Mouse (Mus musculus) Muller cell, postnatal 12 days (primary cell): ENCODE results near the gene Coro7.

ENCODE experiments used
- DNase-seq: peaks from one replicate; pipeline ENCODE4 v3.0.0-alpha.2; 2015; ENCODE audit errors: inconsistent ontology term

Coro7 gene

GRCm38 (mm10) chr16:4615297-4615696 lies 64.3 kb downstream of the Coro7 start:
- DNase-seq: no peak

DNA sequence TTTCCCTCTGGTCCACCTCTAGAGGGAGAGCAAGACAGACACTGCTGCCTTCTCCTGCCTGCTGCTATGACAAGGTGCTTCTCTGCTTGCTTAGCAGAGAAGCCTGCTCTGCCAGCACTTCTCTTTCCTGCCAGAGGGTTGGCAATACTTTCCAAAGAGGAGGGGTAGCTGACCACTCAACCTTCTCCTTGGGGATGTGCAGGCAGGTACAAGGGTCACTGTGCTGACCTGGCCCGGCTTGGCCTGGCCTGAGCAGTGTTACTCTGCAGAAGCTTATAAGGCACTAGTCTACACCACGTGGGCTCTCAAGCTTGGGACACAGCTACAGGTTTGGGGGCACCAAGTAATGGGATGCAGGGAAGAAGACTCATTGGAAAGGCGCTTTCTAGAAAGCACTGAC lies 64.9 kb downstream of the Coro7 start:
- no peak for DNase-seq

DNA sequence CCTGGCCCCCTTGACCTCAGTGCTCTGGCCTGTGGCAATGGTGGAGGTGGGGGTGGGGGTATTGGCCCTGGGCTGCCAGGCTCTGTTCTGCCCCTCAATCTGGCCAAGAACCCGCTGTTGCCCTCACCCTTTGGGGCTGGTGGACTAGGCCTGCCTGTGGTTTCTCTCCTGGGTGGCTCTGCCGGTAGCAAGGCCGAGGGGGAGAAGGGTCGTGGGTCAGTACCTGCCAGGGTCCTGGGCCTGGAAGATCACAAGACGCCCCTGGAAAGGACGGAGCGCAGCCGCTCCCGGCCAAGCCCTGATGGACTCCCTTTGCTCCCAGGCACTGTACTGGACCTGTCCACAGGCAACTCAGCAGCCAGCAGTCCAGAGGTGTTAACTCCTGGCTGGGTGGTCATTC lies 65.8 kb downstream of the Coro7 start:
- no peak for DNase-seq

DNA sequence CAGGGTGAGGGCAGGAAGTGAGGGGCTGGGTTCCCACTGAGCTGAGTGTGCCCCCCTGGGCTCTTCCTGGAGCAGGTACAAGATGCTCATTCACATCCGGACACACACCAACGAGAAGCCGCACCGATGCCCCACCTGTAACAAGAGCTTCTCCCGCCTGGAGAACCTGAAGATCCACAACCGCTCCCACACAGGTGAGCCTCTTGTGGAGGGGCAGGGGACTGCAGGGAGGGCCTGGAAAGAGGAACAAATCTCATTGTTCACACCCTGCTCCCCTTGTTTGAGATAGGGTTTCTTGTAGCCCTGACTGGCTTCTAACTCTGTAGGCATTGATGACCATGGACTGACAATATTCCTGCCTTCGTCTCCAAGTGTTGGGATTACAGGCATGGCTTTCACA lies 67.9 kb downstream of the Coro7 start:
- no peak for DNase-seq

- DNase-seq: no peak
These were observed 68.4 kb downstream of the Coro7 start for GRCm38 (mm10) chr16:4611193-4611592.

DNA sequence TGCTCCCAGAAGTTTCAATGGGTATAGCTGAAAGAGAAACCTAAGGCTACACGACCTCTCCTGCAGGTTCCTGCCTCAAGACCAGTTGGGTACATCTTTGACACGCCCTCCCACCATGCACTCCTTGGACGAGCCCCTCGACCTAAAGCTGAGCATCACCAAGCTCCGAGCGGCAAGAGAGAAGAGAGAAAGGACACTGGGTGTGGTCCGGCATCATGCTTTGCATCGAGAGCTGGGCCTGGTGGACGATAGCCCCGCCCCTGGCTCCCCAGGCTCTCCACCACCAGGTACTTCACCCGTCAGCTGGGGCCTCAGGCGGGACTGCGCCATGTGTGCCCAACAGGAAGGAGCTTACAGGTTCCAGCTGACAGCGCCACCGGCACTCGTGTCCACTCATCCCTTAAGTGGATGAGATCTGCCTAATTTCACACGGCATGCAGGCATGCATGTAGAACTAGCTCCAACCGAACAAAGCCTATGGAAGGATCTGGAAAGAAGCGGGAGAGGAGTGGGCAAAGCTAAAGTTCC lies 71.0 kb downstream of the Coro7 start:
- no peak for DNase-seq

- DNase-seq: peak; percentile 77
These were observed 71.6 kb downstream of the Coro7 start for GRCm38 (mm10) chr16:4607818-4608531.

GRCm38 (mm10) chr16:4606431-4607084 lies 73.0 kb downstream of the Coro7 start:
- no peak for DNase-seq

- no peak for DNase-seq
These were observed 74.0 kb downstream of the Coro7 start for GRCm38 (mm10) chr16:4605514-4606131.

- DNase-seq: peak; percentile 69
These were observed 75.2 kb downstream of the Coro7 start for GRCm38 (mm10) chr16:4604293-4604837.

GRCm38 (mm10) chr16:4603453-4603837 lies 76.1 kb downstream of the Coro7 start:
- DNase-seq: no peak

DNA sequence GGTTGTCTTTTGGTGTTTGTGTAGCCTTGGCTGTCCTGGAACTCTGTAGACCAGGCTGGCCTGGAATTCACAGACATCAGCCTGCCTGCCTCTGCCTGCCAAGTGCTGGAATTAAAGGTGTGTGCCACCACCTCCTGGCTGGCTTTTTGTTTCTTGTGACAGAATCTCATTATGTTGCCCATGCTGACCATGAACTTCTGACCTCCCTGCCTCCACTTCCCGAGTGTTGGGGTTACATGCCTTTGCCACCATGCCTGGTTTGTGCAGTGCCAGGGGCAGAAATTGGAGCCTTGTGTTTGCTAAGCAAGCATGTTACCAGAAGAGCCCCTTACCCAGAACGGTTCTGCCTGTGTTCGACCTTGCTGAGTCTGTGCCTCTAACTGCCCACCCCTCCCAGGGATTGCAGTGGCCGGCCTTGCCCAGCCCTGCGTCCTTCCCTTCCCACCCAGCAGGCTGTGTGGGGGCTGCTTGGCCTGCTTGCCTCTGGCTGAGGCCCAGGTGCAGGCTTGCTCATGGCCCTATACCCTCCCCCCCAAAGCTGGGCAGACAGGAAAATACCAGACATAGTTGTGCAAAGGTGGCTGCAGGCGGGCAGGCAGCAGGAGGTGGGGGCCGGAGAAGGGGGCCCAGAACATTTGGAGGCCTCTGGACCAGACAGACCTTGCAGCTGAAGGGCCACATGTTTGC lies 76.7 kb downstream of the Coro7 start:
- DNase-seq: peak; percentile 79

DNA sequence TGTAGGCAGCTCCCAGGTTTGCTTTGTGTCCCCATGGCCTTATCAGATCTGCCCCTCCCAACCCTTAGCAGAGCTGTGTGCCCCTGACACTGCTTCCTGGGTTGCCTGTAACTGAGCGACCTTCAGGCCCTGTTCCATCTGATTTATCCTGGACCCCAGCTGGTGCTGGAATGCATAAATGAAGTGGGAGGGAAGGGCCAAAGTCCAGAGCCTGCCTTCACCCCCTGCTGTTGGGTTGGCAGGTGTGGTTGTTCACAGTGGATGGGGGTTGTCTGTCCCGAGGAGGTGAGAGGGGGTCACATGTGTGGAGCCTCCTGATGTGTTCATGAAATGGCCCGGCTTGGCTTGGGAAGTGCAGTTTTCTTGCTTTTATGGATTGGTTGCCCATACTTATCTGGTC lies 77.4 kb downstream of the Coro7 start:
- no peak for DNase-seq

GRCm38 (mm10) chr16:4600701-4601310 lies 78.8 kb downstream of the Coro7 start:
- no peak for DNase-seq

GRCm38 (mm10) chr16:4599616-4600015 lies 80.0 kb downstream of the Coro7 start:
- DNase-seq: no peak

- DNase-seq: no peak
These were observed 80.6 kb downstream of the Coro7 start for GRCm38 (mm10) chr16:4598891-4599543.

GRCm38 (mm10) chr16:4598041-4598440 lies 81.5 kb downstream of the Coro7 start:
- no peak for DNase-seq

GRCm38 (mm10) chr16:4597296-4597695 lies 82.3 kb downstream of the Coro7 start:
- DNase-seq: peak; percentile 87

GRCm38 (mm10) chr16:4596836-4597235 lies 82.7 kb downstream of the Coro7 start:
- peak; percentile 87 for DNase-seq

DNA sequence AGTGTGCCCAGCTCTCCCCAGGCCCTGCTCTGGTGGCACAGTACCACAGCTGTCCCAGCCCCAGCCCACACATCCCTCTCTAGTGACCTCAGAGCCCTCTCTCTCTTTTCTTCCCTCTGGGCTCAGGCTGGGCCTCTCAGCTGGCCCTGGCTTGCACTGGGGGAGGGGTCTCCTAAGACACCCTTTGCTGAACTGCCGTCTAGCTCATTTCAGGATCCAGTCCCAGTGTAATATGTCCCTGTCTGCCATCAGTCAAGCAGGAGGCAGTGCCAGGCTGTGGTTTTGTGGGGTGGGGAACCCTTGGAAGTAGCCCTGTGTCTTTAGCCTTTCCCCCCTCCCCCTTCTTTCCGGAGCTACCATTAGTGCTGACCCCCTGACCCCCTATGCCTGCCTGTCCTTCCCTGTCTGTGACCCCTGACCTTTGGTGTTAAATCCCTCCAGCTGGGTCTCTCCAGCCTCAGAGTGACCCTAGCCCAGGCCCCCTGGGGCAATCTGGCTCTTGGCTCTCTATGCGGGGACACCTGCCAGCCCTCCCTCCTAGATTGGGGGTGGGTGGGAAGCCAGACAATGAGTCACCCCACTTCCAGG lies 83.3 kb downstream of the Coro7 start:
- DNase-seq: peak; percentile 91
